Mouse (Mus musculus) adrenal gland, adult 2 months (tissue): Measurements from ENCODE around the gene Kcnc4. TPM values are rescaled to one million over a fixed set of nuclear protein-coding genes. Genes with fewer than 3 reads are reported as not detected.

Experiments
- DNase-seq: peaks from one replicate; pipeline ENCODE4 v3.0.0; 2021
- polyA plus RNA-seq: library from polyadenylated mRNA; depleted of rRNA; stranded (reverse); fragments of >200 nt; gene quantifications from 2 replicates; pipeline ENCODE4 v1.2.3, GENCODE M21; 2012
- total RNA-seq, 2 experiments: library from RNA; stranded (reverse); gene quantifications; 2 replicates each; pipeline ENCODE4 v1.2.3; 2021

Gene Kcnc4
- total and polyA plus RNA-seq, 3 experiments = 7.4 to 13.6 (median 8.6) TPM

GRCm38 (mm10) chr3:107458104-107458503 is 1.2 kb downstream of the Kcnc4 start:
- DNase-seq = peak; percentile 18

GRCm38 (mm10) chr3:107454280-107454679 is 5.1 kb downstream of the Kcnc4 start:
- DNase-seq = no peak

- peak; percentile 51 for DNase-seq
These were observed 12.5 kb downstream of the Kcnc4 start for GRCm38 (mm10) chr3:107446822-107447221.

GRCm38 (mm10) chr3:107443866-107444265 is 15.5 kb downstream of the Kcnc4 start:
- DNase-seq = no peak

- DNase-seq = no peak
These were observed 17.2 kb downstream of the Kcnc4 start for GRCm38 (mm10) chr3:107442191-107442590.

GRCm38 (mm10) chr3:107441306-107441705 is 18.0 kb downstream of the Kcnc4 start:
- no peak for DNase-seq

GRCm38 (mm10) chr3:107439280-107439679 is 20.1 kb downstream of the Kcnc4 start:
- DNase-seq = no peak

- DNase-seq = peak; percentile 79
These were observed 21.7 kb downstream of the Kcnc4 start for GRCm38 (mm10) chr3:107437666-107438065.

GRCm38 (mm10) chr3:107436434-107436833 is 22.9 kb downstream of the Kcnc4 start:
- DNase-seq = peak; percentile 35

GRCm38 (mm10) chr3:107433614-107434013 is 25.7 kb downstream of the Kcnc4 start:
- DNase-seq = peak; percentile 76

GRCm38 (mm10) chr3:107431268-107431667 is 28.1 kb downstream of the Kcnc4 start:
- DNase-seq = no peak

- no peak for DNase-seq
These were observed 34.9 kb downstream of the Kcnc4 start for GRCm38 (mm10) chr3:107424258-107425041.

GRCm38 (mm10) chr3:107420156-107420555 is 39.2 kb downstream of the Kcnc4 start:
- no peak for DNase-seq

GRCm38 (mm10) chr3:107417287-107417644 is 42.1 kb downstream of the Kcnc4 start:
- DNase-seq = no peak

- no peak for DNase-seq
These were observed 42.6 kb downstream of the Kcnc4 start for GRCm38 (mm10) chr3:107416541-107417286.

- no peak for DNase-seq
These were observed 46.3 kb downstream of the Kcnc4 start for GRCm38 (mm10) chr3:107413093-107413492.

- DNase-seq = no peak
These were observed 46.8 kb downstream of the Kcnc4 start for GRCm38 (mm10) chr3:107412509-107412908.

- DNase-seq = no peak
These were observed 47.7 kb downstream of the Kcnc4 start for GRCm38 (mm10) chr3:107411669-107412068.

- DNase-seq = no peak
These were observed 58.0 kb downstream of the Kcnc4 start for GRCm38 (mm10) chr3:107401401-107401800.

- DNase-seq = no peak
These were observed 59.2 kb downstream of the Kcnc4 start for GRCm38 (mm10) chr3:107399991-107400640.

- no peak for DNase-seq
These were observed 68.2 kb downstream of the Kcnc4 start for GRCm38 (mm10) chr3:107391198-107391597.
